Mouse (Mus musculus): ENCODE data around the gene Itpkc. TPM values are rescaled to one million over a fixed set of nuclear protein-coding genes. Genes with fewer than 3 reads are reported as not detected.

The Itpkc gene
- 4.7 TPM for polyA plus RNA-seq (2015; fragmentation: Illumina TruSeq; extraction: RNeasy Lipid Tissue Mini Kit (QIAGEN cat#74804); ENCODE audit: insufficient read depth, low replicate concordance)

DNA sequence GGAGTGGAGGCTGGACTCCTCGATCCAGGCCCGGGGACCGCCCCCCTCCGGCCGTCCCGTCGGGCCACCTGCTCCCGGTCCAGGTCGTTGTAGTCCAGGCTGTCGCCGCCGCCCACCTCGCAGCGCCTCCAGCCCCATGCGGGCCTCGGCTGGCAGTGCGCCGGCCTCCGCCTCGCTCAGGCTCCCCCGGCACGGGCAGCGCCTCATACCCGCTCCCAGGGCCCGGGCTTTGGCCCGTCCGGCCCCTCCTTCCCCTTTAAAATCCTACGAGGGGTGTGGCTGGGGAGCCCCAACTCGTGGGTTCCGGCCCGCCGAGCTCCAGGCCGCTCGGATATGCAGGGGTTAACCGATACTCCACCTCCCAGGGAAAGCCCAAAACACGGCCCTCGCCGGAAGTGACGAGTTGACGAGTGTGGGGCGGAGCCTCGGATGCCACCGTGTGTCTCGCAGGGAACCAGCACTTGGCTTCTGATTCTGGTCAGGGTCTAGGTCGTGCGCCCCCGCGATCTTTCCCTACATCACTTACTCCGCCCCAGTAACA is at the start of gene Itpkc:
Itpkc (minus strand) TSS at position 381 of the 541 bp plus-strand sequence.

DNA sequence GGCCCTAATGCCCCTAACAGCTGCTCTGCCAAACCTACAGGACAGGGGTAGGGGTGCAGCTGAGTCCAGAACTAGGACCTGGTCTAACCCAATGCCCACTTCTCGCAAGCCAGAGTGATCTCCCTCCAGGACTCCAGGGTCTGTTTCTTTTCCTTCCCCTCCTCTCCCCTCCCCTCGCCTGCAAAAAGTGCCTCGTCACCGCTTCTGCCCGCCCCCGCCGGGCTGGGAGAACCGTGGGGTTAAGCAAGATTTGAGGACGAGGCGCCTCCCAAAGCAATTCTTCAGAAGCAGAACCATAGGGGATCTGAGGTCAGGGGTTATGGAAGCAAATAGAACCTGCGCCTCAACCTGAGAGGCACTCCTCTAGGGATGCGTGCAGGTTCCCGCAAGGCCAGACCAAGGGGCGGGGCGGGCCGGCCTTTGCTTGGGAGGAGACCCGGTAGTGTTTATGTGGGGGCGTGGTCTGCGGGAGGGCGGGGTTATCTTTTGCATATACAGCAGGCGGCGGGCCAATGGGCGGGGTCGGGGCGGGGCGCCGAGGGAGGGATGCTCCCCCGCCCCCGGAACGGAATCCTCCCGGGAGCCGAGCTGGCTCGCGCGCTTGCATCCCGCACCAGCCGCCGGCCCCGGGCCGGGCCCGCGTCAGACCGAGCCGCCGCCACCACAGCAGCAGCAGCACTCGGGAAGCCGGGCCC is 29.9 kb upstream of the Itpkc start, which contains the start of gene Numbl:
Numbl (plus strand) TSS at position 229 of the 695 bp plus-strand sequence.

DNA sequence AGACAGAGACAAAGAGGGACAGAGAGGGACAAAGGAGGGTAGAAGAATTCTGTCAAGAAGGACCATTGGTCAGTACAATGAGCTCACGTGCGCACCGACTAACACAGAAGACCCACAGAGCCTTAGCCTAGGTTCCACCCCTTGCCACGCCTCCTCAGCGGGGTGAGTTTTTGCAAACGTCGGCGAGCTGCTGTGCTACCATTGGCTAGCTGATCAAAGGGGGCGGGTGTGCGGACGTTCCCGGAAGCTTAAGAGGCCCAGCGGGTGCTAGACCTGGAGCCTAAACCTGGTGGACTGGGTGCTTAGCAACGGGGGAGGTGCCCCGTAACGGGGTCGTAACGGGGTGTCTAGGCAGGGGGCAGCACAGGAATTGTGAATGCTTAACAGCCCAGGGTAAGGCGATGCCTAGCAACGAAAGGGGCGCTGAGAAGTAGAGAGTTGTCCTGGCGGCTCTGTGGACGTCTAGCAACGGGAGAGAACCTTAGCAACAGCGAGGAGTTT is 4.4 kb upstream of the Itpkc start, which contains the start of gene Coq8b:
Coq8b (plus strand) TSS at position 243 of the 501 bp plus-strand sequence.

DNA sequence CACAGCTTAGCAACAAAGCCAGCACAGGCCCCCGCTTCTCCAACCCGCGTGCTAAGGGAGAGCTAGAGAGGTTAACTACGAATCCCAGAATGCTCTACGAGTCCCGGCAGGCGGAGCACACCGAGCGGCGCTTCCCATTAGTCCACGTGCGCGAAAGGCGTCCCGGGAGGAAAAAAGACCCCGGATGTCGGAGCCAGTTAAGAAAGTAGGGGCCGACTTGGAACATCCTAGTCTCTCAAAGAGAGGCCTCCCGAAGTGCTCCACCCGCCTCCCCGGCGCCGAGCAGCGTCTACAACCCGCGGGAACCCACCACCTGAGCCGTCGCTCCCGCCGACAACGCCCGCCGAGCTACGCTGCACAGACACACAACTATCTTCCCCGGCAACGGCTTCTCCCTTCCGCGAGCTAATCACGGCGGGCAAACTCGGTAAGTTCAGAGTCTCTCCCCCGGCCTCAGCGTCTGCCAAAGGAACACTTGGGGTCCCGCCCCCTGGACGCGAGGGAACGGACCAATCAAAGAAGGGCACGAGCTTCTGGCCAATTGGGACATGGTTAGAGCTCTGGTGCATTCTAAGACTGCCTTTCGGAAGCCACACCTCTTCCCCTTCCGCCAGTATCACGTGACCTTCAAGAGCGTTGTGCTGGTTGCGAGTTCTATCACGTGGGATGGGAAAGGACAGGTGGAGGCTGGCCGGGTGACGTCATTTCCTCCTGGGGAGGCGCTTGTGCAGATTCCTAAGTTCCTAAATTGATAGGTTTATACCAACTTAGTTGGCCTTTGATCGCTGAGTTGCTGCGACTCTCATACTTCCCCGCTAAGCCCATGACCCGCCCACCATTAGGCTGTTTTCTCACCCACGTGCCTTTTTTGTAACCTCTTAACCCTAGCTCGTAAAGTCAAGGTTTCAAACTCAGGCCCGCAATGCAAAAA is 32.5 kb downstream of the Itpkc start, which contains the start of the genes BC024978 and Snrpa:
BC024978 (plus strand) TSS at position 101 of the 931 bp plus-strand sequence.
Snrpa (minus strand) TSS at position 591 of the 931 bp plus-strand sequence.

DNA sequence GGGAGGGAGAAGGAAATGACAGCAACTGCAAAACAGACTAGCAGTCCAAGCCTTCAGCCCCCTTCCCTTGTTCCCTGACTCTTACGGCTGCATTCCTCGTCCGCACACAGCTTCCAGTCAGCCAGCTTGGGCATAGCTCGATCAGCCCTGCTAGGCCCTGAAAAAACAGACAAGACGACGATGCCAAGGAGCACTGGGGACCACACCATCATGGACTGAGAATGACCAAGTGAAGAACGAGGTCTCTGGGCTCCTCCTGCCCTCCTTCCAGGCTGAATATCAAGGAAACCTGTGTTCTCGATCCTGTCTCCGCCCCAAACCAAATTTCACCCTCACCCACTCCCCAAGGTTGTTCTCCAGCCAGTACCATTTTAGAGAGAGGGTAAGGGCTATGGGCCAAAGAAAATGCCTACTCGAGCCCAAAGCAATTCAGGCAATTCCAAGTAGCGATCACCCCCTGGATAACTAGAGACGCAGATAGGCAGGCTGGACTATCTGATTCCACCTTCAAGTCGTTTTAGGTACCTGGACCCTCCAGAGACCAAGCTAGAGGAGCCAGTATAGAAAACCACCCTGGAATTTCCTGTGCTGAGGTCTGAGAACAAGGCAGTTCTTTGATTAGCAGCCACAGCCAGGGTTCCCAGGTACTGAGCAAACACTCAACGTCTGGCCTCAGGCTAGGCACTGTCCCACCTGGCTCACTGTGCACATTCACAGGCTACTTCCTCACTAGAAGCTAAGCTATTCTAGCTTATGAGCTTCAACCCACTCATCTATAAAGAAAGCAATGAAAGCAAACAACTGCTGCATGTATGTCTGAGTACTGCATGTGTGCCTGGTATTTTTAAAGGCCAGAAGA is 47.4 kb downstream of the Itpkc start, which contains the start of the genes Gm21983 and Mia:
Gm21983 (minus strand) TSS at position 250 of the 859 bp plus-strand sequence.
Mia (minus strand) TSS at position 321 of the 859 bp plus-strand sequence.

DNA sequence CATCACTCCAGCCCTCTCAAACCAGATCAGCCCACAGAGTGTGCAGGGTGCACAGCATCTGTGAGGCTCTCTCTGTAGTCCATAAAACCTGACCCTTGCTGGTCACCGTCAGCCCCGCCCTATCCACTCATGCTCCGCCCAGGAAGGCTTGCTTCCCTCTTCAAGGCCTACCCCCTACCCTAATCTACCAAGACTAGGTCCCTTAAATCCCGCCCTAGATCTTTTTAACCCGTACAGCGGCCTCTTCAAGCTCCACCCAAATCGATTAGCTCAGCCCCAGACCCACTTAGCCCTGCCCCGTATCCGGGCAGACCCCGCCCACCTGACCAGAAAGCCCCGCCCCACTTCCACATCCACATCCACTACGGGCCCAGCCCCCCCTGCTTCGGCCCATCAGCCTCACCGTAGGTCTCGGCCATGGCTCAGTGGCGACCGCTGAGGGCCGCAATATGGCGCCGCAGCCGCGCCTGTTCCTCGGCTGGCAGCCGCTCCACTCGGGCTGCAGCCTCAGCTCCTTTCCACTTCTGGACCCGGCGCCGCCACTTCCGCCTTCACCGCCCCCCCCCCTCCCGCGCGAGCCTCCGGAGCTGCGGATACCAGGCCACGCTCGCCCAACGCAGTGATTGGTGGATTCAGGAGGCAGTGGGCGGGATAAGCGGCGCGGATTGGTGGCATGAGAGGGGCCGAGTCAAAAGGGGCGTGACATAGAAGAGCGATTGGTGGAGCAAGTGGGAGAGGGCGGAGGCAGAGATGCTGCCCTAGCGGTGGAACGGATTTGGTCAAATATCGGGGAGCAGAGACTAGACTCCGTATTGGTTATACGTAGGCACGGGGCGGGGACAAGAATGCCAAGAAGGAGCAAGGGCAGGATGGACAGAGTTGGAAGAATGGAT is 49.9 kb downstream of the Itpkc start, which contains the start of gene Rab4b:
Rab4b (minus strand) TSS at position 573 of the 893 bp plus-strand sequence.

DNA sequence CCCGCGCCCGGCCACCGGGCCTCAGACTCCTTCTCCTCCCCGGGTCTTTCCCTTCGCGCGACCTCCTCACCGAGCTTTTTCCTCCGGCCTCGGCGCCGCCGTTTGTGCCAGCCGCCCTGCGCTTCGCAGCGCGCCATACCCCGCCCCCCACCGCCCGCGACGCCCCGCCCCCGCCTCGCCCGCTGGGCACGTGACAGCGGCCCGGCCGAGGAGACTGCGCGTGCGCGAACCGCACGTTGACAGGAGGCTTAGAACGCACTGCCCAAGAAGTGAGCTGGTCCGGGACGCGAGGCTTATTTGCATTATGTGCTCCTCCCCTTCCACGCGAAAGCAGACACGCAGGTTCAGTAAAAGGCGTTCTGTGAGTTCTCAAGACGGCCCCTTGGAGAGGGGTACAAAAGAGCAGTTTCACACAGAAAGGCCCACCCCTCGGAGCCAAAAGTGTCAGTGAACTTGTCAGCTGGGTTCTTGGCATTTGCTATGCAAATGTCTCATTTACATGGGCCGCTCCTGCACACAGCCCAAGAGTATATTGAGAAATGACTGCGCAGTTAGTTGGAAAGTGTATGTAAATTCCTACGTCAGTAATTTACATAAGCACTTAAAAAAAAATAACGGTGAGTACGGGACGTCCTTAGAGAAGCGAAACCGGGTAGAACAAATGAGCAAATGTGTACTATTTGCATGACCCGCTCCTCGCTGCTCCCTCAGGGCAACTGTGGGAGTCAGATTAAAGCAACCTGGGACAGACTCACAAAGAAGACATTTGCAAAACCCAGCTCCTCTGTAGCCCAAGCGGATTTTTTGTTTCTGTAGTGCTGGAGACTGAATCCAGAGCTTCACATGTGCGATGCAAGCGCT is 61.6 kb downstream of the Itpkc start, which contains the start of gene Egln2:
Egln2 (minus strand) TSS at position 189 of the 861 bp plus-strand sequence.

Other genes with a start within 250 kb of the Itpkc start
- gene Cyp2a12, start 199.6 kb downstream of the Itpkc start, polyA plus RNA-seq (2015; fragmentation: Illumina TruSeq; extraction: RNeasy Lipid Tissue Mini Kit (QIAGEN cat#74804); ENCODE audit: insufficient read depth, low replicate concordance), result not detected
- not detected for gene Cyp2f2, start 108.8 kb downstream of the Itpkc start, polyA plus RNA-seq (2015; fragmentation: Illumina TruSeq; extraction: RNeasy Lipid Tissue Mini Kit (QIAGEN cat#74804); ENCODE audit: insufficient read depth, low replicate concordance)
- gene Cyp2t4, start 74.9 kb downstream of the Itpkc start, polyA plus RNA-seq (2015; fragmentation: Illumina TruSeq; extraction: RNeasy Lipid Tissue Mini Kit (QIAGEN cat#74804); ENCODE audit: insufficient read depth, low replicate concordance), result not detected
- gene Egln2, start 61.9 kb downstream of the Itpkc start, polyA plus RNA-seq (2015; fragmentation: Illumina TruSeq; extraction: RNeasy Lipid Tissue Mini Kit (QIAGEN cat#74804); ENCODE audit: insufficient read depth, low replicate concordance), result 32.2 TPM
- gene Rab4b, start 49.8 kb downstream of the Itpkc start, polyA plus RNA-seq (2015; fragmentation: Illumina TruSeq; extraction: RNeasy Lipid Tissue Mini Kit (QIAGEN cat#74804); ENCODE audit: insufficient read depth, low replicate concordance), result 46.8 TPM
- gene Gm21983, start 47.6 kb downstream of the Itpkc start, polyA plus RNA-seq (2015; fragmentation: Illumina TruSeq; extraction: RNeasy Lipid Tissue Mini Kit (QIAGEN cat#74804); ENCODE audit: insufficient read depth, low replicate concordance), result not detected
- gene Mia, start 47.5 kb downstream of the Itpkc start, polyA plus RNA-seq (2015; fragmentation: Illumina TruSeq; extraction: RNeasy Lipid Tissue Mini Kit (QIAGEN cat#74804); ENCODE audit: insufficient read depth, low replicate concordance), result not detected
- gene BC024978, start 32.9 kb downstream of the Itpkc start, polyA plus RNA-seq (2015; fragmentation: Illumina TruSeq; extraction: RNeasy Lipid Tissue Mini Kit (QIAGEN cat#74804); ENCODE audit: insufficient read depth, low replicate concordance), result 8.4 TPM
- 50.0 TPM for gene Snrpa, start 32.4 kb downstream of the Itpkc start, polyA plus RNA-seq (2015; fragmentation: Illumina TruSeq; extraction: RNeasy Lipid Tissue Mini Kit (QIAGEN cat#74804); ENCODE audit: insufficient read depth, low replicate concordance)
- 7.5 TPM for gene Coq8b, start 4.4 kb upstream of the Itpkc start, polyA plus RNA-seq (2015; fragmentation: Illumina TruSeq; extraction: RNeasy Lipid Tissue Mini Kit (QIAGEN cat#74804); ENCODE audit: insufficient read depth, low replicate concordance)
- gene Numbl, start 29.8 kb upstream of the Itpkc start, polyA plus RNA-seq (2015; fragmentation: Illumina TruSeq; extraction: RNeasy Lipid Tissue Mini Kit (QIAGEN cat#74804); ENCODE audit: insufficient read depth, low replicate concordance), result 0.77 TPM
- gene Ltbp4, start 109.0 kb upstream of the Itpkc start, polyA plus RNA-seq (2015; fragmentation: Illumina TruSeq; extraction: RNeasy Lipid Tissue Mini Kit (QIAGEN cat#74804); ENCODE audit: insufficient read depth, low replicate concordance), result 11.5 TPM
- 26.2 TPM for gene Shkbp1, start 127.4 kb upstream of the Itpkc start, polyA plus RNA-seq (2015; fragmentation: Illumina TruSeq; extraction: RNeasy Lipid Tissue Mini Kit (QIAGEN cat#74804); ENCODE audit: insufficient read depth, low replicate concordance)
- 19.3 TPM for gene Gm20479, start 128.8 kb upstream of the Itpkc start, polyA plus RNA-seq (2015; fragmentation: Illumina TruSeq; extraction: RNeasy Lipid Tissue Mini Kit (QIAGEN cat#74804); ENCODE audit: insufficient read depth, low replicate concordance)
- 0.10 TPM for gene Sptbn4, start 219.0 kb upstream of the Itpkc start, polyA plus RNA-seq (2015; fragmentation: Illumina TruSeq; extraction: RNeasy Lipid Tissue Mini Kit (QIAGEN cat#74804); ENCODE audit: insufficient read depth, low replicate concordance)
- gene Blvrb, start 219.3 kb upstream of the Itpkc start, polyA plus RNA-seq (2015; fragmentation: Illumina TruSeq; extraction: RNeasy Lipid Tissue Mini Kit (QIAGEN cat#74804); ENCODE audit: insufficient read depth, low replicate concordance), result 39.0 TPM
- 13.6 TPM for gene Sertad3, start 245.1 kb upstream of the Itpkc start, polyA plus RNA-seq (2015; fragmentation: Illumina TruSeq; extraction: RNeasy Lipid Tissue Mini Kit (QIAGEN cat#74804); ENCODE audit: insufficient read depth, low replicate concordance)

All from spleen, adult 10 weeks (tissue).